Mouse (Mus musculus) C2C12 (cell line): ENCODE results near the gene Gm34653. TPM values are rescaled to one million over a fixed set of nuclear protein-coding genes. Genes with fewer than 3 reads are reported as not detected.

Experiments used
- H3K27me3 ChIP-seq: one replicate; pipeline ENCODE4 v1.6.1; 2011; ENCODE audit not compliant: control insufficient read depth, insufficient read depth, insufficient read length
- H3K36me3 ChIP-seq: one replicate; pipeline ENCODE4 v1.6.1; 2011; ENCODE audit not compliant: control insufficient read depth, insufficient read depth
- H3K4me3 ChIP-seq: one replicate; pipeline ENCODE4 v1.5.1; 2011; ENCODE audit warnings: mild to moderate bottlenecking, control low read depth; ENCODE audit not compliant: poor library complexity, insufficient read depth, severe bottlenecking
- H3K79me2 ChIP-seq: one replicate; pipeline ENCODE4 v1.6.1; 2011; ENCODE audit not compliant: control insufficient read depth, insufficient read depth
- H3K79me3 ChIP-seq: one replicate; pipeline ENCODE4 v1.6.1; 2011; ENCODE audit warnings: low read depth, control low read depth
- H3ac ChIP-seq: one replicate; pipeline ENCODE3; 2011; ENCODE audit warnings: low read depth; ENCODE audit not compliant: control insufficient read depth, insufficient read length
- CEBPB ChIP-seq: IDR thresholded peaks from one replicate; pipeline ENCODE4 v1.6.1; 2011; ENCODE audit warnings: low read depth, mild to moderate bottlenecking, control low read depth, moderate library complexity
- CTCF ChIP-seq: IDR thresholded peaks from one replicate; pipeline ENCODE4 v1.5.1; 2011; ENCODE audit not compliant: control insufficient read depth, insufficient read depth, insufficient read length
- FOSL1 ChIP-seq: IDR thresholded peaks from one replicate; pipeline ENCODE4 v1.8.0; 2011; ENCODE audit warnings: mild to moderate bottlenecking, low read length; ENCODE audit not compliant: poor library complexity, insufficient read depth, severe bottlenecking
- MAX ChIP-seq: IDR thresholded peaks from one replicate; pipeline ENCODE4 v1.6.1; 2011; ENCODE audit warnings: mild to moderate bottlenecking, control low read depth
- MYOD1 ChIP-seq: IDR thresholded peaks from one replicate; pipeline ENCODE4 v1.6.1; 2011; ENCODE audit warnings: low read depth; ENCODE audit not compliant: control insufficient read depth, insufficient read length
- MYOG ChIP-seq: IDR thresholded peaks from one replicate; pipeline ENCODE4 v1.6.1; 2011; ENCODE audit not compliant: control insufficient read depth, insufficient read length; ENCODE audit errors: extremely low read depth
- USF1 ChIP-seq: IDR thresholded peaks from one replicate; pipeline ENCODE4 v1.6.1; 2011; ENCODE audit warnings: low read depth, mild to moderate bottlenecking, control low read depth, moderate library complexity
- polyA plus RNA-seq: library from polyadenylated mRNA; unstranded; fragments of >200 nt; fragmentation: generic; extraction: Trizol; gene quantifications from one replicate; pipeline ENCODE4 v1.2.1, GENCODE M21; 2012; ENCODE audit warnings: missing spikeins

Gene Gm34653
- polyA plus RNA-seq, 1 experiment, result 0.04 TPM

DNA sequence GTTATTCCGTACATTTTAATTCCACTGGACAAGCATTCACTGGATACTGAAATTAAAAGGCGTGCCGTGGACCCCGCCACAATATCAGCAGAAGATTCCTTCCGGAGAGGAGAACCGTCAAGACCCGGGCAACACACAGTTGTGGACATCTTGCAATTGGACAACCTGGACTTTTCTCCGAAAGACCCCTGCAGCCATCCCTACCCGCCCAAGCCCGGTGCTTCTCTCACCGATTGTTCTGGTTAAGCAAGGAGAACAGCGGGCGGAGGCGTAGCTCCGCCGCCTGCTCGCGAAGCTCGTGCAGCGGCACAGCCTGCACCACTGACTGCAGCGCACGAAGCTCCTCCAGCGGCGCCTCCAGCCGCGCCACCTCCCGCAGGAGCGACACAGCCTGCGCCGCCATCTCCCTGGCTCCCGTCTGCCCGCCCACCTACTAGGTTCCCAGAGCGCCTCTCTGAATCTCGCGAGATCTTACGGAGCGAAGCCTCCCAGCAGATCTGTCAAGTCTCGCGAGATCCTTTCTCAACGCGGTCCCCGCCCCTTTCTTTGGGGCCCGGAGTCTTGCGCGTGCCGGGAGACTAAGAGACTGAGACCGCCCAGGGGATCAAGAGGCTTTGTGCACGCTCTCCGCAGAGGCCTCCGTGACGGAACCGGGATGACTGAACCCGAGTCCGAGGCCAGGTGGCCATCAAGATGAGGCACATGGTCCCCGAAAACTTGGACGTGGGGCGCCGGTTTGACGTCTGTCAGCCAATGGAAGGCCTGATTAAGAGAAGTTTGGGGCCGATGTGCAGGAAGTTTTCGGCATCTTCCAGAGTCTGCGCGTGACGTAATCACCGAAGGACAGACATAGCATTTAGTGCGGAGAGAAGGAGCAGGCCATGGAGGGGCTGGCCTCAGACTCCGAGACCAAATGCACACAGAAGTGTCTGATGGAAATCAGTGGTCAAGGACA, 38.0 kb downstream of the Gm34653 start:
- peaks cover 13% of the 10 kb centered on the region for H3K27me3 ChIP-seq
- H3K36me3 ChIP-seq, result peaks cover 18% of the 10 kb centered on the region
- H3K79me2 ChIP-seq, result peaks cover 59% of the 10 kb centered on the region
- H3ac ChIP-seq, result peak overlapping the region; percentile 100
- peak overlapping the region; percentile 100 for H3K4me3 ChIP-seq
- peaks cover 49% of the 10 kb centered on the region for H3K79me3 ChIP-seq
- no peak for TF ChIP-seq CEBPB
- no peak for TF ChIP-seq MYOD1
- peak; percentile 1 for TF ChIP-seq USF1
- peak; percentile 69 for TF ChIP-seq MAX
- no peak for TF ChIP-seq MYOG
- no peak for TF ChIP-seq FOSL1

DNA sequence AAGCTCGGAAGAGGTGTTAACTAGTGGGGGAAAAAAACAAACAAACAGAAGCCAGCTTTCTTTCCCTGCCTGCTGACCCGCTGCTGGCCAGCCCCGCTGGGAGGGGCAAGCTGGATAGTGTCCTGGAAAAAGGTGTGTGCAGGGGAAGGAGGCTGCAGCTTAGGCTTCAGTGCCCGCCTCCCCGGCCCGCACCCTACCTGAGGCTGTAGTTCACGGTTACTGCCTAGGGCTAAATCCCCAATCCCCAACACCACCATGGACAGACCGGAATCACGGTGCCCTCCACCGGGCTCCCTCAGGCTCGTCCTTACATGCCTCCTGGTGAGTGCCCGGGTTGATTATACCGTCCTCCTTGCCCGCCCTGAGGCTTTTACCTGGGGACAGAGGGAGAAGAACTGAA, 41.5 kb downstream of the Gm34653 start, which contains the start of gene Cutal:
Gene Cutal, plus strand, starts transcription at position 126 of the 400 bp plus-strand sequence.
- Histone ChIP-seq H3K79me2 (peaks cover 24% of the 10 kb centered on the region), H3K27me3 (peaks cover 33% of the 10 kb centered on the region), H3K36me3 (no peaks in the 10 kb centered on the region), H3ac (peak within 1 kb of the TSS; percentile 25), H3K79me3 (peaks cover 16% of the 10 kb centered on the region), H3K4me3 (no peak within 1 kb of the TSS)
- TF ChIP-seq MYOG, result no peak
- TF ChIP-seq USF1, result no peak
- no peak for TF ChIP-seq CTCF
- no peak for TF ChIP-seq CEBPB
- no peak for TF ChIP-seq MYOD1
- no peak for TF ChIP-seq FOSL1
- TF ChIP-seq MAX, result no peak

DNA sequence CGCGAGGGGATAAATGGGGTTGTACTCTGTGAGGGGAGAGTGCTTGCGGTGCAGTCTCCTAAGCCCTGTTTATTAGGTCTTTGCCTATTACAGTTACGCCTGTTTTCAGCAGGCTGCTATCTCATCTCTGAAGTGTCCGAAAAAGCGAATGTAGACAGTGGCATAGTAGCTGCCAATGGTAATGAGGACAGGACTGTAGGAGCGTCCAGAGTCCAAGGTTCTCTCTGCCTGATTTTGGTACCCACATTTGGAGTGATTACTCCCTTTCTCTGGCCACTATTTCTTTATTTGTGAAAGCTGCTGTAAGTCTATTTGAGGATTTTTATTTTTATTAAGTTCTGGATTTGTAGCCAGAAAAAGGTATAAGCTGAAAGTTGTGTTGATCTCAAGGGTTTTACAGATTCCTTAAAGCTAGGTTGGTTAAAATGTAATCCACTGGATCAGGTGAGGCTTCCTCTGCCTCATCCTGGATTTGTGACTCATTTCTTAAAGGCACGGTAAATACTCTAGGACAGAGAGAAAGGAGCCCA, 42.1 kb downstream of the Gm34653 start, which contains the start of gene Psmd5:
Gene Psmd5, minus strand, starts transcription at position 153 of the 530 bp plus-strand sequence.
- H3K27me3 ChIP-seq, result peaks cover 37% of the 10 kb centered on the region

DNA sequence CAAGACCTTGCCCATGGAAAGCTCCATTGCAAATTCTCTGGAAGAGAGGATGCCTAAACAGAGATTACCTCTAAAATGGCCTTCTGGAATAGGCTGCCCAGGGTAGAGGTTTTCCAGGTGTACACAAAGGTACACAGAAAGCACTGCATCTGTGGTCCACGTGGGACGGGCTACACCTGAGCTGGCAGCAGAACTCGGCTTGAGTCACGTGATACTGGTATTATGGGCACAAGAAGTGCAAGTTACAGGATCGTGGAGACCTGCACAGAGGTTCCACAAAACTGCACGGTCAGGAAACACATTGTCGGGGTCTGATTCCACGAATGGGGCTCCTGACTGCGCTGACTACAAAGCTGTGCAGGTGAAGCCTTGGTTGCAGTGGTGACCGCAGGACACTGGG, 47.2 kb downstream of the Gm34653 start:
- no peaks in the 10 kb centered on the region for H3K36me3 ChIP-seq
- no peaks in the 10 kb centered on the region for H3K79me3 ChIP-seq
- no peaks in the 10 kb centered on the region for H3K79me2 ChIP-seq
- H3K27me3 ChIP-seq, result peaks cover 67% of the 10 kb centered on the region
- no peak for TF ChIP-seq MYOG
- TF ChIP-seq USF1, result peak; percentile 29
- TF ChIP-seq CTCF, result no peak
- TF ChIP-seq MAX, result no peak
- no peak for TF ChIP-seq FOSL1
- no peak for TF ChIP-seq MYOD1
- H3K4me3 ChIP-seq, result no peak overlapping the region
- H3ac ChIP-seq, result no peak overlapping the region

More for the DNA sequence above, 42.1 kb downstream of the Gm34653 start, which contains the start of gene Psmd5:
- peaks cover 18% of the 10 kb centered on the region for H3K79me2 ChIP-seq
- H3K79me3 ChIP-seq, result peaks cover 9% of the 10 kb centered on the region
- TF ChIP-seq FOSL1 (no peak), MYOG (no peak), MAX (no peak)
- H3K36me3 ChIP-seq, result no peaks in the 10 kb centered on the region
- peak within 1 kb of the TSS; percentile 25 for H3ac ChIP-seq
- no peak within 1 kb of the TSS for H3K4me3 ChIP-seq

DNA sequence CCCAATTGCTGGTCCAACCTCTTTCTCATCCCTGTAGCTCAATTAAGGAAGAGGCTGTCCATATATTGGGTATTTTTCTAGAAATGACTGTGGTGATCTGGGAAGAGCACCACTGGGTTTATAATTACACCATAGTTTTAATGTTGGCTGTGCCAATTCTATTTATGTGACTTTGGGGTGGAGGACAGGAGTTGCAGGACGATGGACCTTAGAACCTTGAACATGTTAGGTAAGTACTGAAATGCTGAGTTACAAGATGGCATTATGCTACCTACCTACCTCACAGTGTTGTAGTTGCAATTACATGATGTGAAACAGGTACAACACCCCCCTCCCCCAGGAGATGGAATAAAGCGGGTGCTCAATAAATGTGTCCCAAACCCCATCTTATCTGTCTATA, 50.0 kb downstream of the Gm34653 start:
- H3K27me3 ChIP-seq, result peaks cover 66% of the 10 kb centered on the region
- no peaks in the 10 kb centered on the region for H3K79me2 ChIP-seq
- TF ChIP-seq CEBPB, result no peak
- TF ChIP-seq CTCF, result no peak
- no peak for TF ChIP-seq MYOG
- no peaks in the 10 kb centered on the region for H3K36me3 ChIP-seq
- H3ac ChIP-seq, result no peak overlapping the region
- H3K79me3 ChIP-seq, result no peaks in the 10 kb centered on the region
- H3K4me3 ChIP-seq, result no peak overlapping the region

DNA sequence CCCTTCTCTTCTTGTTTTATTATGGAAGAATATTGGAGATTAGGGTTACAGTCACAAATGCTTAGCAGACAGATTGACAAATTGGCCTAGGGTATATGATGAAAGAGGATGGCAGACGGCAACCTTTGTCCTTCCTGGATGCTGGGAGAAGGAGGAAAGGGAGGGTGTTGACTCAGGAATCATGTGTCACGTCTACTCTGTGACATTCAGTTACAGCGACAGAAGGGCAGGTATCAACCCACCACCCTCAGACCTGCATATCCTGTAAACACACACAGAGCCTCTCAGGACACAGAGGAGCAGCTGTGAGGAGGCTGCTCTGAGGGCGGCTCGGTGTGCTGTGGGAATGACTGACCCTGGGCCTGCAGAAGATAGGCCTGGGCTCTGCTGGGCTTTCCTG, 50.4 kb downstream of the Gm34653 start:
- no peak for TF ChIP-seq USF1
- no peak for TF ChIP-seq CTCF
- no peak for TF ChIP-seq MYOG
- TF ChIP-seq FOSL1, result no peak
- no peak for TF ChIP-seq MAX
- no peak for TF ChIP-seq MYOD1
- no peak for TF ChIP-seq CEBPB
- Histone ChIP-seq H3ac (no peak overlapping the region), H3K27me3 (peaks cover 64% of the 10 kb centered on the region), H3K36me3 (no peaks in the 10 kb centered on the region), H3K79me2 (no peaks in the 10 kb centered on the region), H3K4me3 (no peak overlapping the region), H3K79me3 (no peaks in the 10 kb centered on the region)
